Mouse (Mus musculus) T-helper 2 cell (primary cell): ENCODE data around the gene Zfp668.
"Not testable (repeated sequence)": the region's sequence is repeated elsewhere in the genome, so short reads cannot be mapped to it uniquely, and the experiment has no call there.

Source experiments
- in situ Hi-C: fragments of 300-600 bp; cut with MboI, MseI; formaldehyde crosslinking; loops from one replicate; pipeline ENCODE4 v1.15.1; 2025; ENCODE audit warnings: high pct_unique_total_duplicates

Gene Zfp668

GRCm38 (mm10) chr7:127895891-127896290, 19.3 kb upstream of the Zfp668 start:
- in situ Hi-C loops: not testable (repeated sequence)

DNA sequence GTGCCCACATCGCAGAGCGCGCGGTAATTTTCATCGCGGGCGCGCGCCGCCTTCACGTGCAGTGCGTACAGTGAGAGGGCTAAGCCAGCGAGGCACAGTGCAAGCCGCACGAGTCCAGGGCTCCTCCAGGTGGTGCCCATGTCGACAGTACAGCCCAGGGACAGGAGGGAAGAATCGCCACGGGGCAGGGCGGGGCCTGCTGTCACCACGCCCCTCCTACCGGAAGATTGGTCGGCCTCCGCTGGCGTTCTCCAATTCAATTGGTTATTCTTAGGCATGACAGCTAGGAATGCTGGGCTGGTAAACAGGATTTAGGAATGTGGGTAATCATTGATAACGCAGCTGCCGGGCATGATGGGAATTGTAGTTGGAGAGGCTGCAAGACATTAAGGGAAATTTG, 18.8 kb upstream of the Zfp668 start, which contains the start of the genes Gm21974 and Vkorc1:
Gene Gm21974, minus strand, starts transcription at position 13 of the 400 bp plus-strand sequence.
Gene Vkorc1, minus strand, starts transcription at position 176 of the 400 bp plus-strand sequence.
- in situ Hi-C loops: no loop called here

GRCm38 (mm10) chr7:127894480-127894879, 17.9 kb upstream of the Zfp668 start:
- in situ Hi-C loops: no loop called here

GRCm38 (mm10) chr7:127890798-127891197, 14.2 kb upstream of the Zfp668 start, which contains the start of gene Prss53:
Gene Prss53 (minus strand): TSS chr7:127890970.
- in situ Hi-C loops: no loop called here

DNA sequence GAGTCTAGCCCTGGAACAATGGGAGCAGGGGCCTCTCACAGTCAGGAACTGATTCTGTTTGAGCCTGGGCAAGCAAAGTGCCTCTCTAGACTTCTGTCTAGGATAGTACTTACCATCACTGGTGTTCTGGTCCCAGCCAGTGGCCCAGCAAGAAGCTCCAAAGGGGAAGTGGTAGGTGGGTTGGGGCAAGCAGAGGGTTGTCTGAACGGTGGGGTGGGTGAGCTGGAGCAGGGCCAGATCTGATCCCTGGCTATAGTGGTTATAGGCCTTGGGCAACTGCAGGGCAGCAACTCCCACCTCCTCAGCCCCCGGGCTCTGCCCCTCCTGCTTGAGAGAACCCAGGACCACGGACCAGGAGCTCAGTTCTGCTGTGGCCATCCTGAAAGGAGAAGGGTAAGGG, 12.2 kb upstream of the Zfp668 start:
- in situ Hi-C loops: no loop called here

DNA sequence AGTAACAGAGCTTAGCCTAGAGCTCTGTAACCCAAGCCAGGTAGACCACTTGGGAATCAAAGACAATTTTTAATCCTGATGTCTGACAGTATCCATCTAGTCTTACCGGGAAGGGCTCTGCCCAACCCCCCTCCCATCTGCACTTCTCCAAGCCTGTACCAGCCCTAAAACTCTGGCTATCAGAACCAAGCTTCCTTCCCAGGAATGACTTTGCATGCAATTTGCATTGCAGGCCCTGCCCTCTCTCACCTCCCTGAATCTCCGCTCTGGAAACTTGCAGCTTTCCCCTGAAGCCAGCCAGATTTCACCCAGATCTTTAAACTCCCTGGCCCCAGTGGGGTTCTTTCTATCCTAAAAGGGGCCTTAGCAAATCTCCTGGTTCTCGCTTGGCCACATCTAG, 11.2 kb upstream of the Zfp668 start:
- in situ Hi-C loops: no loop called here

- in situ Hi-C loops: no loop called here
These were observed 10.6 kb upstream of the Zfp668 start for GRCm38 (mm10) chr7:127887191-127887590.

- in situ Hi-C loops: no loop called here
These were observed 9.9 kb upstream of the Zfp668 start for GRCm38 (mm10) chr7:127886551-127886950.

- in situ Hi-C loops: no loop called here
These were observed 9.3 kb upstream of the Zfp668 start for GRCm38 (mm10) chr7:127885951-127886350.

GRCm38 (mm10) chr7:127880431-127880830, 3.8 kb upstream of the Zfp668 start:
- in situ Hi-C loops: no loop called here

- in situ Hi-C loops: loop anchor here (5.0 kb wide), 1 partner anchor 33 kb away; the partner anchor contains the start of gene Kat8
These were observed 2.7 kb upstream of the Zfp668 start for GRCm38 (mm10) chr7:127879301-127879700.

DNA sequence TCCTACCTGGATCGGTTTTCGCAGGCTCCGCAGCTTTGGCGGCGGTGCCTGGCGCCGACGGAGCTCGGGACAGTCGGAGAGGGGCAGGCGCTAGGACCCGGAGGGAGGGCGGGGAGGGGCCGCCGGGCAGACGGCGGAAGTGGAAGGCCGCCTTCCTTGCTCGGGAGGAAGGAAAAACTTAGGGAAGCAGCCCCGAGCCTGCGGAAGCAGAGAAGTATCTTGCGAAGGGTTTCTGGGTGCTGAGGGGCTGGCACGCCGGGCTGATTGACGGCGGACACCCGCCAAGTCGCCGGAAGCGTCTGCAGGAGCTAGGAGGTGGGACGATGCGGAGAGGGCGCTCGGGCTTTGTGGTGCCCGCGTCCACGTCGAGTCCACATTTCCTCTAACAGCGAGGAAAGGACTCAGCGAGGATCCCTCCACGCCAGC, 574 bp downstream of the Zfp668 start, which contains the start of gene Zfp646:
Gene Zfp646, plus strand, starts transcription at position 181 of the 426 bp plus-strand sequence.
- in situ Hi-C loops: loop anchor here (5.0 kb wide), 1 partner anchor 36 kb away; the partner anchor contains the start of gene Kat8

DNA sequence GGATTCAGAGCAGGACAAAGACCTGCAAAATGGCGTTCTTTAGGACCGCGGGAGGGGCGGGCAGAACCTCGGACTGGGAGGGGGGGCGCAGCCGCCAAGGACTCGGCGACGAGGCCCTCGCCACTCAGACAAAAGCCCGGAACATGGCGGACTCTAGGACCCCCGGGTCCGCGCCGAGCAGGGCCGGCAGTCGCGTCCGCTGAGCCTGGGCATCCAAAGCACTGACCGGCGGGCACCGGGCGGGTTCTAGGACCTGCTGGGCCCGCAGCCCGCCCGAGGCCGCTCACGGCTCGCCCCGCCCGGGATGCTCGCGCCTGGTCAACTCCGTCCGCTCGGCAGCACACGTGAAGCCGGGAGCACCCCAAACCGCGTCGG, 1.0 kb downstream of the Zfp668 start:
- in situ Hi-C loops: loop anchor here (5.0 kb wide), 1 partner anchor 37 kb away; the partner anchor contains the start of gene Kat8

DNA sequence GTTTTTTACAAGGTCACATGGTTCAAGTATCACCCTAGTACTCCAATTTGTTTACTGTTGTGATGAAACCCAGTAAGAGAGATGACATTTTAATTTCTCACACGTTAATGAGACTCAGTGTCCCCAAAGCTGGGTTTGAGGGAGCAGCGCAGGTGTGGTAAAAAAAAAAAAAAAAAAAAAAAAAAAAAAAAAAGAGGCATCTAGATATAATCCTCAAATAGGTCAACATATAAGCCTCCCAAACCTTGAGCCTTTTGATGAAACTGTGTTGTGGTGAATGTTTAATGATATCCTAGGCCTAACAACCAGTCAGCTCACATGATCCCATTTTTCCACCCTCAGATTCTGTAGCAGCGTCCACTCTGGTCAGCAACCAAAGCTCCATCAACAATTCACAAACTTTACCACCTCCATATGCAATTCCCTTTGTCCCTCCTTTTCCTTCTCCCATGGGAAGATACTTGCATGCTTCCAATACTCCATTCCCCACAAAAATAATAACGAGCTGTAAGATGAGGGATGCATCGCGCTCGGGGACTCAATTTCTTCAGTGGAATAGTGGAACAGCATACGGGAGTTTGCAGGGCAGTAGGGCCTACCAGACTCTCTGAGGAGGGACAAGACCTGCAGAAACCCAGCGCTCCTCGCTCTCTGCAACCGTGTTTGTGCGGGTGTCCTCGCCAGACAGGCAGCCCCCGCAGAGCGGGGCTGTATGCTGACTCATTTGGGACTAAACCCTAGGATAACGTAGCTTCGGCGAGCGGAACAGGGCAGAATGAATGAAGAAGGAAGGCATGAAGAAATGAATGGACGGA, 1.6 kb downstream of the Zfp668 start:
- in situ Hi-C loops: loop anchor here (5.0 kb wide), 1 partner anchor 37 kb away; the partner anchor contains the start of gene Kat8

DNA sequence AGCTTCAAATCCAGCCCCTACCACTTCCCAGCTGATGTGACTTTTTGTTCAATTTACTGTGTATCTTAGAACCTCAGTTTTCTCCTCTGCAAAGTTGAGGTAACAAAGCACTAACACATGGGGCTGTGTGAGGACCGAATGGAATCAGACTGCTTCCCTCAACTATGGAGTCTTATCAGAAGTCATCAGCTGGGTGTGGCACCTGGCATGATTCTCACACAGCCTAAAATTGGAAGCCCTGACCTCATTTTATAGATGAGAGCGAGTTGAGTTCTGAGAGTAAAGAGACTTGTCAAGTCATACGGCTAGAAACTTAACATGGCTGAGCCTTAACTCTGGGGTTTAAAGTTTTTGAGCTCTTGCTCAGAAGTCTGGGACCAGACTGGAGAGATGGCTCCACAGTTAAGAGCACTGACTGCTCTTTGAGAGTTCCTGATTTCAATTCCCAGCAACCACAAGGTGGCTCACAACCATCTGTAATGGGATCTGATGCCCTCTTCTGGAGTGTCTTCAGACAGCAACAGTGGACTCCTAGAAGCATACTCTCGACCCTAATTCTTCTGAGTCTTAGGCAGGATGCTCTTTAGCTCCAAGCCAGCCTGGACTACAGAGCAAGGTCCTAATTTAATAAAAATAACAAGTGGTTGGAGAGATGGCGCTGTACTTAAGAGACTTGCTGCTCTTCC, 6.3 kb downstream of the Zfp668 start:
- in situ Hi-C loops: no loop called here

DNA sequence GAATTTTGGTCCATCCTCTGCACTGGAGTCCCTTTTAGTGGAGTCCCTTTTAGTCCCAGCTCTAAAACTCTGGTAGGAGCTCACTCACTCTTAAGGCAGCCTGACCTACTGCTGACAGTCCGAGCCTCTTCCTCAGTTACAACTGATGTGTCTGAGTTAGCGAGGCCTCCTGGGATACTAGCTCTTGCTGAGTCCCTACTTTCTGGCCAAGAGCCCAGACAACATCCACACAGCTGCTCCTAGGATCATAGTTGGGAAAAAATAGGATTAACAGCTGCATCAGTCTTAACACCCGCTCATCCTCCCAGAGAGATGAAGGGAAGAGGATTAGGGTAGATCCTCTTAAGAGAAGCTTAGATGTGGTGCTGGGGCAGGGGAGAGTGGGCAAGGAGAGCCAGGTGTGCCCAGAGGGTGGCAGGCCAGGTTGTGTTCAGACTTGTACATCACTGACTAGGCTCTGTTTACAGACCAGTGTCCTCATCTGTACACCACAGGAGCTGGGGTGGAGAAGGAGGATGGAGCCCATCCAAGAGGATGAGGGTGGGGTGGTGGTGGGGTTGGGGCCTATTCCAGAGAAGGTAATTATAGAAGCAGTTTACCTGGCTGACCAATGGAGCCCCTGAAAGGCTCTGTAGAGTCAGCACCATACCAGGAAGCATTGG, 7.3 kb downstream of the Zfp668 start:
- in situ Hi-C loops: no loop called here

GRCm38 (mm10) chr7:127867641-127868040, 9.0 kb downstream of the Zfp668 start:
- in situ Hi-C loops: no loop called here

- in situ Hi-C loops: no loop called here
These were observed 10.2 kb downstream of the Zfp668 start for GRCm38 (mm10) chr7:127866434-127866833.

GRCm38 (mm10) chr7:127858258-127858657, 18.4 kb downstream of the Zfp668 start:
- in situ Hi-C loops: no loop called here

GRCm38 (mm10) chr7:127850906-127851305, 25.7 kb downstream of the Zfp668 start:
- in situ Hi-C loops: no loop called here

GRCm38 (mm10) chr7:127849973-127850875, 26.4 kb downstream of the Zfp668 start:
- in situ Hi-C loops: loop anchor here (10.0 kb wide), 1 partner anchor 955 kb away; no protein-coding TSS in a partner anchor
